Mouse (Mus musculus) midbrain, postnatal 0 days (tissue): Measurements from ENCODE around the gene Rhbdd1. TPM values are rescaled to one million over a fixed set of nuclear protein-coding genes. Genes with fewer than 3 reads are reported as not detected.

Experiments
- ATAC-seq: fragments of 200-750 bp; cut with Nextera tagmentation; 2 replicates; pipeline ENCODE4 v1.8.0; 2017; ENCODE audit warnings: moderate number of reproducible peaks, mild to moderate bottlenecking, moderate TSS enrichment, moderate library complexity; ENCODE audit not compliant: low FRiP score
- DNase-seq: peaks from one replicate; pipeline ENCODE4 v3.0.0-alpha.2; 2015; ENCODE audit warnings: low spot score
- H3K27ac ChIP-seq: fragments of 300-500 bp; sonication (generic); 2 replicates; pipeline ENCODE4 v1.5.1; 2014; ENCODE audit warnings: low read depth, mild to moderate bottlenecking, low read length, mixed read lengths
- H3K27me3 ChIP-seq: fragments of 300-500 bp; sonication (generic); 2 replicates; pipeline ENCODE4 v1.6.1; 2014; ENCODE audit warnings: low read length, control low read depth, mixed read lengths; ENCODE audit not compliant: insufficient read depth
- H3K36me3 ChIP-seq: fragments of 300-500 bp; sonication (generic); 2 replicates; pipeline ENCODE4 v1.6.1; 2014; ENCODE audit warnings: low read length, control low read depth, mixed read lengths; ENCODE audit not compliant: insufficient read depth
- H3K4me1 ChIP-seq: fragments of 300-500 bp; sonication (generic); 2 replicates; pipeline ENCODE4 v1.6.1; 2014; ENCODE audit warnings: mild to moderate bottlenecking, control low read depth, antibody characterized with exemption, low read length, mixed read lengths; ENCODE audit not compliant: insufficient read depth
- H3K4me2 ChIP-seq: fragments of 300-500 bp; sonication (generic); 2 replicates; pipeline ENCODE4 v1.6.1; 2014; ENCODE audit warnings: low read depth, mild to moderate bottlenecking, low read length, mixed read lengths; ENCODE audit not compliant: poor library complexity, severe bottlenecking
- H3K4me3 ChIP-seq: fragments of 300-500 bp; sonication (generic); 2 replicates; pipeline ENCODE4 v1.5.1; 2014; ENCODE audit warnings: low read depth, mild to moderate bottlenecking, low read length, moderate library complexity
- H3K9ac ChIP-seq: fragments of 300-500 bp; sonication (generic); replicated peaks from 2 replicates; pipeline ENCODE4 v1.6.1; 2014; ENCODE audit warnings: mild to moderate bottlenecking, low read length, moderate library complexity, mixed read lengths; ENCODE audit not compliant: poor library complexity, severe bottlenecking
- H3K9me3 ChIP-seq: fragments of 300-500 bp; sonication (generic); 2 replicates; pipeline ENCODE4 v1.6.1; 2016; ENCODE audit warnings: low read length, control low read depth
- CTCF ChIP-seq: IDR thresholded peaks from 2 replicates; pipeline ENCODE4 v1.5.1; 2016; ENCODE audit warnings: antibody characterized with exemption, mild to moderate bottlenecking
- WGBS: fragments of 180-500 bp; shearing (Covaris S2); extraction: QIAGEN DNeasy Blood & Tissue Kit; methylation state at CpG from one replicate; pipeline ENCODE4 v1.1.7; 2014; 5-methylcytosine and 5-hydroxymethylcytosine counted together
- polyA plus RNA-seq: library from polyadenylated mRNA; unstranded; fragments of >200 nt; fragmentation: Nextera tagmentation; extraction: Ambion mirVana; gene quantifications from 2 replicates; pipeline ENCODE4 v1.2.1, GENCODE M21; 2015
- total RNA-seq: library from RNA; depleted of rRNA; stranded (reverse); fragments of >200 nt; gene quantifications from 2 replicates; pipeline ENCODE4 v1.2.3, GENCODE M21; 2014

Gene Rhbdd1
- total and polyA plus RNA-seq, 2 experiments from 2014 or later, result 2.3 to 3.6 TPM

- no peak for ATAC-seq
- no peak overlapping the region for H3K4me3 ChIP-seq
- H3K9me3 ChIP-seq, result no peaks in the 10 kb centered on the region
- no peaks in the 10 kb centered on the region for H3K36me3 ChIP-seq
- no peak for TF ChIP-seq CTCF
- H3K27me3 ChIP-seq, result no peaks in the 10 kb centered on the region
- no peaks in the 10 kb centered on the region for H3K4me1 ChIP-seq
- 91% methylated on average over 3 of the region's 3 CpGs for WGBS
- no peak overlapping the region for H3K9ac ChIP-seq
- DNase-seq, result no peak
- H3K27ac ChIP-seq, result no peak overlapping the region
- H3K4me2 ChIP-seq, result no peak overlapping the region
Measured at GRCm38 (mm10) chr1:82454031-82454430, 137.8 kb downstream of the Rhbdd1 start.

- Histone ChIP-seq H3K27me3 (no peaks in the 10 kb centered on the region), H3K27ac (no peak overlapping the region), H3K4me2 (no peak overlapping the region), H3K4me1 (no peaks in the 10 kb centered on the region), H3K36me3 (no peaks in the 10 kb centered on the region), H3K9me3 (no peaks in the 10 kb centered on the region), H3K9ac (no peak overlapping the region), H3K4me3 (no peak overlapping the region)
- ATAC-seq (no peak), DNase-seq (no peak)
- no peak for TF ChIP-seq CTCF
- 83% methylated on average over 4 of the region's 4 CpGs for WGBS
Measured at GRCm38 (mm10) chr1:82459350-82459749, 143.1 kb downstream of the Rhbdd1 start.

- TF ChIP-seq CTCF, result no peak
- Histone ChIP-seq H3K36me3 (no peaks in the 10 kb centered on the region), H3K27me3 (no peaks in the 10 kb centered on the region), H3K4me3 (no peak overlapping the region), H3K4me1 (no peaks in the 10 kb centered on the region), H3K9ac (no peak overlapping the region), H3K27ac (no peak overlapping the region), H3K9me3 (no peaks in the 10 kb centered on the region), H3K4me2 (no peak overlapping the region)
- WGBS, result 89% methylated on average over 2 of the region's 2 CpGs
- no peak for ATAC-seq
- DNase-seq, result no peak
Measured at GRCm38 (mm10) chr1:82459926-82460325, 143.7 kb downstream of the Rhbdd1 start.

GRCm38 (mm10) chr1:82461041-82461440 lies 144.8 kb downstream of the Rhbdd1 start:
- H3K4me2 ChIP-seq, result no peak overlapping the region
- no peak overlapping the region for H3K9ac ChIP-seq
- DNase-seq (no peak), ATAC-seq (no peak)
- no peaks in the 10 kb centered on the region for H3K36me3 ChIP-seq
- no peak overlapping the region for H3K27ac ChIP-seq
- no peaks in the 10 kb centered on the region for H3K27me3 ChIP-seq
- no peaks in the 10 kb centered on the region for H3K4me1 ChIP-seq
- 88% methylated on average over 4 of the region's 4 CpGs for WGBS
- no peaks in the 10 kb centered on the region for H3K9me3 ChIP-seq
- no peak for TF ChIP-seq CTCF
- no peak overlapping the region for H3K4me3 ChIP-seq

GRCm38 (mm10) chr1:82465321-82465853 lies 149.1 kb downstream of the Rhbdd1 start:
- ATAC-seq (no peak), DNase-seq (no peak)
- no peak overlapping the region for H3K4me2 ChIP-seq
- no peaks in the 10 kb centered on the region for H3K9me3 ChIP-seq
- TF ChIP-seq CTCF, result no peak
- no peaks in the 10 kb centered on the region for H3K36me3 ChIP-seq
- H3K4me3 ChIP-seq, result no peak overlapping the region
- no peak overlapping the region for H3K27ac ChIP-seq
- H3K9ac ChIP-seq, result no peak overlapping the region
- 51% methylated on average over 6 of the region's 6 CpGs for WGBS
- no peaks in the 10 kb centered on the region for H3K4me1 ChIP-seq
- no peaks in the 10 kb centered on the region for H3K27me3 ChIP-seq

- no peak for ATAC-seq
- WGBS, result 79% methylated on average over 6 of the region's 6 CpGs
- H3K4me3 ChIP-seq, result no peak overlapping the region
- H3K4me2 ChIP-seq, result no peak overlapping the region
- H3K36me3 ChIP-seq, result no peaks in the 10 kb centered on the region
- H3K27me3 ChIP-seq, result no peaks in the 10 kb centered on the region
- DNase-seq, result no peak
- no peak overlapping the region for H3K9ac ChIP-seq
- H3K4me1 ChIP-seq, result no peaks in the 10 kb centered on the region
- no peak for TF ChIP-seq CTCF
- H3K9me3 ChIP-seq, result no peaks in the 10 kb centered on the region
- H3K27ac ChIP-seq, result no peak overlapping the region
Measured at GRCm38 (mm10) chr1:82468872-82469271, 152.6 kb downstream of the Rhbdd1 start.
